Mouse (Mus musculus): ENCODE measurements around the gene Sod3. TPM values are rescaled to one million over a fixed set of nuclear protein-coding genes. Genes with fewer than 3 reads are reported as not detected.

Gene Sod3
- 10 to 100 TPM; 11.2 to 13.7 TPM for total RNA-seq (2021)

- peak; percentile 75 for DNase-seq (ENCODE audit: low spot score)
- intact Hi-C loops (cut with DNase I): loop anchor here (10.0 kb wide), 1 partner anchor 249 kb away; no protein-coding TSS in a partner anchor
Measured at GRCm38 (mm10) chr5:52363468-52364150, at the start of gene Sod3. Gene Sod3, plus strand, starts transcription at chr5:52363791.

DNA sequence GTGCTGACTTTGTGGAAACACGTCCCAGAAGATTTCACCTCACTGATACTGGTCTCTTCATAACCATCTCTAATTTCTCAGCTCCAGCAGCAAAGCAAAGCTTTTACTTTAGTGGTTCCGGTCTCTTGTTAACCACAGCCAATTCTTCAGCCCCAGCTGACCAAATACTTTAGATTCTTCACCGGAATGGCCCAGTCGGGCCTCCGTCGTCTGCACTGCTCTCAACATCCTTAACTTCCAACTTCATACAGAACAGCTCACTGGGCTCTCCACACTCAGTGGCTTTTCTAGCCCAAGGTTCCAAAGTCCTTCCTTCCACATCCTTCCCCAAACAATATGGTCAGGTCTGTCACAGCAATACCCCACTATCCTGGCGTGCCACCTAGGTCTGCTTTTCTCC is 46.7 kb upstream of the Sod3 start:
- DNase-seq (ENCODE audit: low spot score): no peak
- intact Hi-C loops (cut with DNase I): no loop called here

GRCm38 (mm10) chr5:52319499-52319898 is 44.1 kb upstream of the Sod3 start:
- DNase-seq (ENCODE audit: low spot score): no peak
- intact Hi-C loops (cut with DNase I): no loop called here

DNA sequence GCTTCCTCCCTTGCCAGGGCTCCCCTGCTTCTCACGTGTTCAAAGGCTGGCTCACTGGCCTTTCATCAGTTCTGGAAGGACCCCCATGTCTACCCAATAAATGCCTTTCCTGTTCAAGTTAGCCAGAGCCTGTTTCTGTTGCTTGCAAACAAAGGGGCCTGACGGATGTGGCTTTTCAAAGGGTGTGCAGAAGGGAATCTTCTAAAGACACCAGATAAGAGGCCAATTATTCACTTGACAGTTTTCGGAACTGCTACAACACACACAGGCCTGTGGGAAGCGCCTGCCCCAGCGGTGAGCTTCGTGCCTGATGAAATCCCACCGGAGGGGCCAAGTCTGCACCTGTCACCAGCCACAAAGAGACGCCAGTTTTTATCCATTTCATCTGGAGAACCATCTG is 31.5 kb upstream of the Sod3 start:
- DNase-seq (ENCODE audit: low spot score): no peak

DNA sequence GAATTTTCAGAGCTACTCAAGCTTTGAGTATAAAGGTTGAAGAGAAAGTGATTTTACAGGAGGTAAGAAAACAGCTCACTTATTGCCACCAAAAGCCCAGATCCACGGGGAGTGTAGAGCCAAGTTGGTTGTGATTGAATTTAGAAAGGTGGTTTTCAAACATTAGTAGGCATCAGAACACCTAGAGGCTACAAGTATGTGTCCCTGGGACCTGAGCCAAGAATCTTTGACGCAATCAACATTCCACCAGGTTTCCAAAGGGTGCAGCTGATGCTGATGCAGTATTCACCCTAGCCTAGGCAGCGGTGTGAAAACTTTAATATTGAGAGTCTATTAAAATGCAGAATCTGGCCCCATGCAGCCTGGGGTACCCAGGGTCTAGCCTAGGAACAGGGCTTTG is 28.0 kb upstream of the Sod3 start:
- intact Hi-C loops (cut with DNase I): no loop called here
- no peak for DNase-seq (ENCODE audit: low spot score)

More for the DNA sequence above, 31.5 kb upstream of the Sod3 start:
- intact Hi-C loops (cut with DNase I): no loop called here

DNA sequence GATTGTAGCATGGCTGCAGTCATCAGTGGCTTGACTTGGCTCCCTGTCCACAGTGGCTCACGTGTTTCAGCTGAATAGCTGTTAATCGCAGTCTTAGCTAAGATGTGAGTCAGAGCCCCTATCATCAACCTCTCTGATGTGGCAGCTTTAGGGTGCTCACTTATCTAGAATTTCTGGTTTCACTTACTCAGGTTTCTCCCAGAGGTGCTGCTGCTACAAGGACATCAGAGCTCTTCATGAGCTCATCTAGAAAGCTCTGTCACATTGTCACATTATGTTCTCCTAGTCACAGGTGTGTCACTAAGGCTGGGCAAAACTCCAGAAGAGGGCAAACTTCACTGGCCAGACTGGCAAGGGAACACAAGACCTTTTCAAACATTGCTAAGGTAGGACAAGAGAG is 24.5 kb upstream of the Sod3 start:
- DNase-seq (ENCODE audit: low spot score): no peak
- intact Hi-C loops (cut with DNase I): no loop called here

DNA sequence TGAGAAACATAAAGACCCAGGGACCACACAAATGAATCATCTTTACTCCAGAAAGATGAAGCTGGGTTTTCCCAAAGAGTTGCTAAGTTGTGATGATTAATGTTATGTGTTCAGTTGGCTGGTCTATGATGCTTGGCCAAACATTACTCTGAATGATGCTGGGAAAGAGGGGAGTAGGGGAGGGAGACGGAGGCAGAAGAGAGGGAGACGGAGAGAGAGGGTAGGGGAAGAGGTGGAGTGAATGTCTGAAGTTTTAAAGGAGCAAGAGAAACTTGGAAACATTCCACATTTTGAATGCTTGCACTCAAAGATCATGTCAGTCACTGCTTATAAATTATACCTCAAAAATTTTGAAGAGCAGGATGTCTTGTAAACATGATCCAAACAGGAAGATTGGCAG is 16.7 kb upstream of the Sod3 start:
- DNase-seq (ENCODE audit: low spot score): no peak
- intact Hi-C loops (cut with DNase I): no loop called here

- intact Hi-C loops (cut with DNase I): no loop called here
- peak; percentile 13 for DNase-seq (ENCODE audit: low spot score)
Measured at GRCm38 (mm10) chr5:52350451-52350850, 13.1 kb upstream of the Sod3 start.

GRCm38 (mm10) chr5:52351561-52351960 is 12.0 kb upstream of the Sod3 start:
- intact Hi-C loops (cut with DNase I): no loop called here

GRCm38 (mm10) chr5:52352730-52353129 is 10.9 kb upstream of the Sod3 start:
- intact Hi-C loops (cut with DNase I): no loop called here
- DNase-seq (ENCODE audit: low spot score): no peak

More at GRCm38 (mm10) chr5:52351561-52351960, 12.0 kb upstream of the Sod3 start:
- no peak for DNase-seq (ENCODE audit: low spot score)

- DNase-seq (ENCODE audit: low spot score): no peak
Measured at GRCm38 (mm10) chr5:52354441-52354840, 9.2 kb upstream of the Sod3 start.

DNA sequence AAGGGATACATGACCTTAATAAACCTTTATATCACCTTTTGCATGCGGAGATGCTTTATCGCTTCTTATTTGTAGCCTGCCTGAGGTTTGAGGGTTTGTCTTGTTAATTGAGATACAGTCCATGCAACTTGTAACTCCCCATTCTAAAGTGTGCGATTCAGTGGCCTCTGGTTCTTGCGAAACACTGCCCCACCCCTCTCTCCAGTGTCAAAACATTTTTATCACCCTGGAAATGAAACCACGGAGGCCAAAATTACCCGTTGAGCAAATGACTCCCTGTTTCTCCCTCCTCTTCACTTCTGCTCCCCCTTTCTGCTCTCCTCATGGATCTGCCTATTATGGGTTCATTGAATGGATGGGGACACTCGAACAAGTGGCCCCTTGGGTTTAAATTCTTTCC is 8.0 kb upstream of the Sod3 start:
- intact Hi-C loops (cut with DNase I): no loop called here
- DNase-seq (ENCODE audit: low spot score): no peak

More at GRCm38 (mm10) chr5:52354441-52354840, 9.2 kb upstream of the Sod3 start:
- intact Hi-C loops (cut with DNase I): no loop called here

- DNase-seq (ENCODE audit: low spot score): no peak
- intact Hi-C loops (cut with DNase I): no loop called here
Measured at GRCm38 (mm10) chr5:52357175-52357754, 6.3 kb upstream of the Sod3 start.

DNA sequence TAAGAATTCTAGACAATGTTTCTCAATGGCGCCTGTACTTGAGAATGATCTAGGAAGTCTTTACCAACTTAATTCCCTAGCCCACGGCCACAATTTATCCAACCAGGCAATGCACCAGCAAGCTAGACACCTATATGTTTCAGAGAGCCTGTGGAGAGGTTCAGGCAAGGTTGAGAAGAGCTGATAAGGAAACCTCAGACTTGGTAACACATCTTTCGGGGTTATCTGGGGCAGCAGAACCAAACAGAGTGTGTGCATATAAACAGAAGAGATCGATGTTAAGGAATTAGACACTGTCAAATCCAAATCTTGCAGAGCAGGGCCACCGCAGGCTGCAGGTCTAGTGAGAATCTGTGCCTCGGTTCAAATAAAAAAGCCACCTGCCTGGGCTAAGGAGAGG is 5.5 kb upstream of the Sod3 start:
- intact Hi-C loops (cut with DNase I): no loop called here
- no peak for DNase-seq (ENCODE audit: low spot score)

GRCm38 (mm10) chr5:52360286-52361049 is 3.1 kb upstream of the Sod3 start:
- intact Hi-C loops (cut with DNase I): loop anchor here (10.0 kb wide), 1 partner anchor 246 kb away; no protein-coding TSS in a partner anchor
- DNase-seq (ENCODE audit: low spot score): no peak

DNA sequence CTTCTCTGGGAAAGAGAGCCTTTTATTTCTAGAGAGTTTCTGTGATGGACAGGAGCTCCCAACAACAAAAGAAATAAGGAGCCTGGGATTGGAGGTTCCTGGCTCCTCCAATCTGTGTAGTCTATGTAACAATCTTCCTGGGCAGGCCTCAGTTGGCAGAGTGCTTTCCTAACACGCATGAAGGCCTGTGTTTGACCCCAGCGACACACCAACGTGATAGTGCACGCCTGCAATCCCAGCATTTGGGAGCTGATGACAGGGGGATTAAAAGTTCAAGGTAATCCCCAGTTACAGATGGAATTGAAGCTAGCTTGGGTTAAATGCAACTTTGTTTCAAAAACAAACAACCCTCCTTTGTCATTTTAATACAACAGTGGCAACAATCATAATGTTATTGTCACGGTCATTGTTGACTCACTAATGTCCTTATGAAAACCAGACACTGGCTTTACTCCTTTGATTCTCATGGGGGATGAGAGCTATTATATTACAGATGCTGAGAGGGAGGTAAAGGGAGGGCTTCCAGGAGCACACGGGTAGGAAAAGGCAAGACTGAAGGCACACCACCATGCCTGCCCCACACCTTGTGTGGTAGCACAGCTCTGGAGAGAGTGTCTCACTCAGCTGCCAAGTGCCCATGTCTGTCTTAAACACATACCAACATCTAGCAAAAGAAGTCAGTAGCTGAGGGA is 669 bp upstream of the Sod3 start:
- intact Hi-C loops (cut with DNase I): loop anchor here (10.0 kb wide), 1 partner anchor 248 kb away; no protein-coding TSS in a partner anchor

GRCm38 (mm10) chr5:52364521-52364920 is 930 bp downstream of the Sod3 start:
- DNase-seq (ENCODE audit: low spot score): no peak
- intact Hi-C loops (cut with DNase I): loop anchor here (10.0 kb wide), 1 partner anchor 250 kb away; no protein-coding TSS in a partner anchor

More for the DNA sequence above, 669 bp upstream of the Sod3 start:
- no peak for DNase-seq (ENCODE audit: low spot score)

DNA sequence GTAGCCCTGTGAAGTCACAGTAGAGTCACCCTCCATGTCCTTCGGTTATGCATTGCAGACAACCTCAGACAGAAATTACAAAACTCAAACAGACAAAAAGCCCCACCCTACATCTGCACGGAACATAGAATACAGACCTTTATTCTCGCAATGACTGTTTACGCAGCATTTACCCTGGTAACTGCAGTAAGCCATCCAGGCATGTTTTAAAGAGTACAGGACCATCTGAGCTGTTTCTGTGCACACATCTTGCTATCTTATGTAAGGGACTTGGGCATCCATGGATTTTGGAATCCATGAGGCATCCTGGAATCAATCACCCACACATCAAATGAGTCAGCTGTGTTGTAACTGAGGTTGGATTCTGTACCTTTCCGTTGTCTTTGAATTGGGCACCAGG is 2.3 kb downstream of the Sod3 start:
- DNase-seq (ENCODE audit: low spot score): no peak
- intact Hi-C loops (cut with DNase I): loop anchor here (10.0 kb wide), 1 partner anchor 251 kb away; no protein-coding TSS in a partner anchor

DNA sequence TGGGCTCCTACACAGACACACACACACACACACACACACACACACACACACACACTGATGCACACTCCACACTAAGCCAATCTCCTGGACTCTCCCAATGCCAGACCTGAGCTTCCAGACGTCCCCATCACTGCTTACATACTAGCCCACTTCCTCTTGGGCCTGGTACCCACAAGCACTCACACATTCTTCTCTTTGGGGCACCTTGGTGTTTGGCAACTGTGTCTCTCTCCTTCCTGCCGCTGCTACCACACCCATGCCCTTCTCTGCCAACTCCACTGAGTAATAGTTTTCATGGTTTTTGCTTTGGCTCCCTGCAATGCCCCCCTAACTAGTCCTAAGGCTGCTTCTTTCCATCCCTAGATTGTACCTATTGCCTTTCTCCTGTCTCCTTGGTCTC is 3.1 kb downstream of the Sod3 start:
- DNase-seq (ENCODE audit: low spot score): no peak
- intact Hi-C loops (cut with DNase I): loop anchor here (10.0 kb wide), 1 partner anchor 252 kb away; no protein-coding TSS in a partner anchor
